Mouse (Mus musculus) ZHBTc4 (cell line): ENCODE results near the gene Slc7a6os.

ENCODE experiments used
- DNase-seq: peaks from one replicate; pipeline ENCODE4 v3.0.0-alpha.2; 2011; ENCODE audit warnings: low read depth, low spot score

Slc7a6os gene

GRCm38 (mm10) chr8:106177594-106177993 is 33.1 kb downstream of the Slc7a6os start:
- DNase-seq = no peak

- no peak for DNase-seq
Measured at GRCm38 (mm10) chr8:106176891-106177290, 33.8 kb downstream of the Slc7a6os start.

- DNase-seq = no peak
Measured at GRCm38 (mm10) chr8:106173566-106173965, 37.2 kb downstream of the Slc7a6os start.

- DNase-seq = no peak
Measured at GRCm38 (mm10) chr8:106169934-106170480, 40.7 kb downstream of the Slc7a6os start.

GRCm38 (mm10) chr8:106169017-106169933 is 41.5 kb downstream of the Slc7a6os start:
- peak; percentile 54 for DNase-seq

GRCm38 (mm10) chr8:106168356-106169016 is 42.2 kb downstream of the Slc7a6os start, which contains the start of gene Slc7a6:
Gene Slc7a6 (plus strand): TSS chr8:106168857.
- peak; percentile 83 for DNase-seq

GRCm38 (mm10) chr8:106165460-106165859 is 45.3 kb downstream of the Slc7a6os start:
- peak; percentile 76 for DNase-seq

GRCm38 (mm10) chr8:106163251-106163650 is 47.5 kb downstream of the Slc7a6os start:
- no peak for DNase-seq

- no peak for DNase-seq
Measured at GRCm38 (mm10) chr8:106159876-106160275, 50.9 kb downstream of the Slc7a6os start.

GRCm38 (mm10) chr8:106158381-106158780 is 52.4 kb downstream of the Slc7a6os start:
- DNase-seq = no peak

- no peak for DNase-seq
Measured at GRCm38 (mm10) chr8:106157419-106157818, 53.3 kb downstream of the Slc7a6os start.

- no peak for DNase-seq
Measured at GRCm38 (mm10) chr8:106152876-106153275, 57.9 kb downstream of the Slc7a6os start.

GRCm38 (mm10) chr8:106151041-106151440 is 59.7 kb downstream of the Slc7a6os start:
- no peak for DNase-seq
